Mouse (Mus musculus) small intestine, adult 2 months (tissue): Measurements from ENCODE around the gene Clk3.

Experiments
- CTCF ChIP-seq: fragments of 200-500 bp; IDR thresholded peaks from 2 replicates; pipeline ENCODE4 v1.5.1; 2012; ENCODE audit warnings: low read depth, mild to moderate bottlenecking, control low read depth, inconsistent platforms, low read length, moderate library complexity, mixed read lengths; ENCODE audit not compliant: insufficient replicate concordance, insufficient read length; ENCODE audit errors: extremely low read depth
- POLR2A ChIP-seq: fragments of 200-500 bp; IDR thresholded peaks from 2 replicates; pipeline ENCODE4 v1.6.1; 2012; ENCODE audit warnings: low read depth, mild to moderate bottlenecking, control low read depth, inconsistent platforms, low read length, moderate library complexity

DNA sequence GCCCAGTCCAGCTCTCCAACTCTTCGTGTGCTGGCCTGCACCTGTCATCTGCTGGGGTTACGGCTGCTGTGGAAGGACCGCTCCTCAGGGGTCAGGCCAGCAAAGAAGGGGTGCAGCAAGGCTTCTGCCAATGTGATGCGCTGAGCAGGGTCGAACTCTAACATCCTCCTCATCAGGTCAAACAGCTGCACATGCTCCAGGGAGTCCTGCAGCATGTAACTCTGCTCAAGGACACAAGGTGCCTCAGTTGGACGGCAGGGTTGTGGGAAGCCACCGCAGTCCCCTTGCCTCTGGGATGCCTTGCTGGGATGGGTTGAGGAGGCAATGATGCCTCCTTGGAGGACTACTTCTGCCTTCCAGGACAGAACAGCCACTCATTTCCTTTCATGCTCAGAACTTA, 14.8 kb downstream of the Clk3 start:
- TF ChIP-seq CTCF = no peak
- TF ChIP-seq POLR2A = no peak
